Mouse (Mus musculus) retina, postnatal 7 days (tissue): ENCODE results near the gene Nos1ap.

Experiments
- DNase-seq: peaks from one replicate; pipeline ENCODE4 v3.0.0-alpha.2; 2012; ENCODE audit warnings: low read depth, low spot score

The Nos1ap gene

GRCm38 (mm10) chr1:170589219-170590040 lies at the start of gene Nos1ap:
Nos1ap (minus strand) TSS chr1:170589861.
- peak; percentile 35 for DNase-seq

GRCm38 (mm10) chr1:170638941-170639340 lies 49.3 kb upstream of the Nos1ap start:
- no peak for DNase-seq

DNA sequence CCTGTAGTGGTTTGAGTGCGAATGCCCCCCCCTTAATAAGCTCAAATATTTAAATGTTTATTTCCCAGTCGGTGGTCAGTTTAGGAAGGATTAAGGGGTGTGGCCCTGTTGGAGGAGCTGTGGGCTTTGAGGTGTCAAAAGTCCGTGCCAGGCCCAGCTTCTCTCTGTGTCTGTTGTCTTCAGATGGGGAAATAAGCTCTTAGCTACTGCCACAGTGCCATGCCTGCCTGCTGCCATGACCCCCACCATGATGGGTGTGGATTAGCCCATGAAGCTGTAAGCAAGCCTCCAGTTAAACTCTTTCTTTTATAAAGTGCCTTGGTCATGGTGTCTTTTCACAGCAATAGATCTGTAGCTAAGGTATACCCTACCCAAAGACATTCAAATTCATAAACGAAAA lies 43.2 kb upstream of the Nos1ap start:
- no peak for DNase-seq

GRCm38 (mm10) chr1:170632385-170632784 lies 42.7 kb upstream of the Nos1ap start:
- peak; percentile 45 for DNase-seq

DNA sequence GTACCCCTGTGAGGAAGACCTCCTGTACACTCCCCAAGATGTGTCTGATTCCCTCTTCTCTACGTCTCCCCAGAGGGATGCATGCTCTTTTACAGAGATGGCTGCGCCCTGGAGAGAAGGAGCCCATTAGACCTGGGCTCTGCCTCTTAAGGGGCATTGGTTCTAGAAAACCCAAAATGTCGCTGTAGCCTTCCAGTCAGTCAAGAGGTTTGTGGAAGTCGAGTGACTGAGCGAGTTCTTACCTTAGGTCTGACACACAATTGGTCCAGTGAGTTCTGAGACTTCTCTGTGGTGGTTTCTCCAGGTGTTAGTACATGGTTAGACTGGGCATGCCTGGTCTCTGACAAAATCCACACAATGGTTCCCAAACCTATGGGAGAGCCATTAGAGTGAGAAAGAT lies 41.9 kb upstream of the Nos1ap start:
- DNase-seq = no peak

DNA sequence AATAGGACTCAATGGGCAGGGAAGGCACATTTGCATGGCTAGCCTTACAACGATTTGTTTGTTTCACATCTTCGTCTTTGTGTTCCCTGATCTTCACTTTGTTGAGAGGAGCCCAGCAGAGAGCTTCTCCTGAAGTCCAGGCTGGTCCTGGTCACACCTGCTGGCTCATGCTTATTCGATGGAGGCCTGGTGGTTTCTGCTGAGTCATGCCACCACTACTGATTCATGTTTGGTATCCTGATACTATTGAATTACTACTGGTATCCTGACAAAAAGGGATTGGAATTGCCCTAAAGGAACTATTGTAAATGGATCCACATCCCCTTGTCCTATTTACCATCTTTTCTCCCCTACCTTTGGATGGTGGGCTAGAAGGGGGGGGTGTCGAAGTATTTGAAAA lies 40.8 kb upstream of the Nos1ap start:
- no peak for DNase-seq

DNA sequence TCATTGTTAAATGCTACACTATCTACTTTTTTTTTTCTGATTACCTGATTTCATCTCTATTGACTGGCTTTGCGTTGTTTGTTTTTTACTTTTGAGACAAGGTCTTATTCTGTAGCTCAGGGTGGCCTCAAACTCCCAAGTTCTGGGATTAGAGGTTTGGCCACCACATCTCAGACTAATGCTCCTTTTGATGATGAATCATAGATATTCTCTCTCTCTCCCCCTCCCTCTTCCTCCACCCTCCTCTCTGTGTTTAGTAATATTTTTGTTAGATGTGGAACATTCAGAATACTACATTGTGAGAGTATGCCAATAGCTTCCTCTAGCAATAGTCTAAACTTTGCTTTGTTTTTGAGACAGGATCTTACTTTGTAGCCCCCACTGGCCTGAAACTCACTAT lies 33.8 kb upstream of the Nos1ap start:
- no peak for DNase-seq

- DNase-seq = no peak
These were observed 33.3 kb upstream of the Nos1ap start for GRCm38 (mm10) chr1:170622934-170623333.

GRCm38 (mm10) chr1:170619686-170620374 lies 30.2 kb upstream of the Nos1ap start:
- no peak for DNase-seq

DNA sequence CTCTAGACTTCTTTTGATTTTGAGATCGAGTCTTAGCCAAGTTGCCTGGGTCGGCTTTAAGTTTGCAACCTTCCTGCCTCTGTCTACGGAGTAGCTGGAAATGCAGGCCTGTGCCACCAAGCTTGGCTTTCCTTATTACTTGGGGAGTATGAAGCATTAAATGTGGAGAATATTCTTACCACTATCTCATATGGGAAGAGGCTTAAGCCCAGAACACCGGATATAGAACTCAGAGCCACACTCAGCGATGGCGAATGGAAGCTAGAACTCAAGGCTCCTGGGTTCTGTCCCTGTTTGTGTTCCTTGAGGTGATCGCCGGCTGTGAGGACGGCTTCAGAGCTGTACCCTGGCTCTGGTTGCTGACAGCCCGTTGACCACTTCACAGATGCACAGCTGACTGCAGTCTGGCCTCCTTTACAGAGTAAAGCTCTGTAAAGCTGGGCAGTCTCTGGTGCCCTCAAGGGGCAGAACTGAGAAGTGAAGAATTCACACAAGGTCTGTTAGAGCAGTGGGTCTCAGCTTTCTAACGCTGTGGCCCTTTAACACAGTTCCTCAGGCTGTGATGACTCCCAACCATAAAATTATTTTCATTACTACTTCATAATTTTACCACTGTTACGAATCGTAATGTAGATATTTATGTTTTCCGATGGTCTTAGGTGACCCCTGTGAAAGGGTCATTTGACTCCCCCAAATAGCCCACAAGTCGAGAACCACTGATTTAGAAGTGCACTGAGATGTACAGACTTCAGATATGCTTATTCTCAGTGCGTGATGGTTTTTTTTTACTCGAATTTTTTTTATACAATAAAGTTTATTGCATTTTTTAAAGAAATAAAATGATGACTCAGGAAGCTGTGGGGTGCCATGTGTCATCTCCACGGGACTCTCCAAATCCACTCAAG lies 23.6 kb upstream of the Nos1ap start:
- DNase-seq = peak; percentile 64

- no peak for DNase-seq
These were observed 22.0 kb upstream of the Nos1ap start for GRCm38 (mm10) chr1:170611631-170612030.

- no peak for DNase-seq
These were observed 21.0 kb upstream of the Nos1ap start for GRCm38 (mm10) chr1:170610695-170611094.

DNA sequence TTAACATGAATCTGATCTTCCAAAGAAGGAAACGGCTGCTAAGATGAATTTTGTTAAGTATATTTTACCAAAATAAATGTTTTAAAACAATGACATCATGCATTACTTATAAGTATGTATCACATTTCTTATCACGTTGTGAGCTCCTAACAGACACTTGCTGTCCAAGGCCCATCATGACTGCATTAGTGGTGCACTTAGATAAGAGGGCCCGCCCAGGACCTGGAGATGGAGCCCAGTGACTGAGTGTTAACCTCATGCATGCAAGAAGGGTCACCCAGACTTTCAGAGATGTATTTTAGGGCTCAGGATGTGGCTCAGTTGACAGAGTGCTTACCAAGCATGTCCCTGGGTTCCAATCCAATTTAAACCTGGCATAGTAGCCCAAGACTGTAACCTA lies 20.6 kb upstream of the Nos1ap start:
- no peak for DNase-seq

- no peak for DNase-seq
These were observed 20.2 kb upstream of the Nos1ap start for GRCm38 (mm10) chr1:170609872-170610271.

DNA sequence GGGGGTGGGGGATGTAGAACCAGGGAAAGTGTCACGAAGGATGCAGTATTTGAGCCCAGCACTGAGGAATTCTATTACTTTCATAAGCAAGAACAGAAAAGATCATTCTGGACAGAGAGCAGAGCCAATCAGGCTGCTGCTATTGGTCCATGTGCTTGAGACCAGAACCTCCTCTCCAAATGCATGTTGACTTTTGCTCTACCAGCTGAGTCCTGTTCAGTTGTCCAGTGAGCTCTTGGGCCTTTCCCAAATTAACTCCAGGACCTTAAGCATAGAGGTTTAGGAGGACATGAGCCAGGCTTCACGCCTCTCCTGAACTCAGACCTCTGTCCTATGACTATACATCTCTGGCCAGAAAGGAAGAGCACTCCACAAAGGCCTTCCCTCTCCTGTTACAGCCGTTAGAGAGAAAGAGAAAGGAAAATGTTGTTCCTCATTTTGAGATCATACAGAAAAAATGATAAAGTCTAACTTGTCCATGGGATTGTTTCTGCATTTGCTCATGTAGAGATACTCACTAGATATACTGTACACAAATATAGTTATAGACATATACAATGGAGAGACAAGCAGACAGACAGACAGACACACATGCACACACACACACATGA lies 18.9 kb upstream of the Nos1ap start:
- DNase-seq = no peak

GRCm38 (mm10) chr1:170607231-170607917 lies 17.7 kb upstream of the Nos1ap start:
- no peak for DNase-seq

GRCm38 (mm10) chr1:170605228-170606001 lies 15.8 kb upstream of the Nos1ap start:
- DNase-seq = no peak

DNA sequence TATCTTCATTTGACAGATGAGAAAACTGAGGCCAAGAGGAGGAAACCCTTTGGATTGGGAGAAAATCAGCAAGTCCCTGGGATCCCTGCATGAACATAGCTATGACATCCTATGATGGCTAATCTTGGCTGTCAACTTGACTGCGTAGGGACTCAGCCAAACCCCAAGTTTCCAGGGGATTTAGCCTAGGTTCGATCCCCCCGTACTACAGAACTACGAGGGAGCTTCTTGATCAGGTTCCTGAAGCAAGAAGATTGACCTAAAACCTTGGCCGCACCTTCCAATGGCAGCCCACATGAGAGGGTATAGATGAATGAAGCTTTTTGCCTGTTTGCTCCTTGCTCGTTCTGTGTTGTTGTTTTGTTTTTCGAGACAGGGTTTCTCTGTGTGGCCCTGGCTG lies 4.9 kb upstream of the Nos1ap start:
- DNase-seq = no peak

- no peak for DNase-seq
These were observed 870 bp upstream of the Nos1ap start for GRCm38 (mm10) chr1:170590531-170590930.

GRCm38 (mm10) chr1:170590041-170590360 lies 340 bp upstream of the Nos1ap start:
- no peak for DNase-seq

DNA sequence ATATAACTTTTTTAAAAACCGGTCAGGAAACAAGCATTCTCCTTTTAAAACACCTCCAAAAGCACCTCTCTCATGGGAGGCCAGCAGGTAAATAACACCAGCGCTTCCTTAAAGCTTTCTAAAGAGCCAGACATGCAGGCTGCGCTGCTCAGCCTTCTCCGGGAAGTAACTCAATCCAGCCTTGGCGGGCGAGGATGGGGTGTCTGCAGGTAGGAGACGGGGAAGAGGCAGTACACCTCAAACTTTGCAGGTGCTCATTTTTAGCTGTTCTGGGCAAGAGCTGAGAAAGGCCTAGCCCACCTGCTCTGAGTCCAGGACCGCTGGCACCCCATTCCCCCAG lies 812 bp downstream of the Nos1ap start:
- no peak for DNase-seq
